Mouse (Mus musculus) forebrain, embryonic 16.5 days (tissue): Measurements from ENCODE around the gene Mcts2. TPM values are rescaled to one million over a fixed set of nuclear protein-coding genes. Genes with fewer than 3 reads are reported as not detected.

Source experiments
- ATAC-seq: fragments of 200-750 bp; cut with Nextera tagmentation; 2 replicates; pipeline ENCODE4 v1.8.0; 2017; ENCODE audit warnings: mild to moderate bottlenecking, moderate library complexity
- H3K27ac ChIP-seq: fragments of 300-500 bp; sonication (generic); 2 replicates; pipeline ENCODE4 v1.5.1; 2014; ENCODE audit warnings: low read length, control low read depth
- H3K27me3 ChIP-seq: fragments of 300-500 bp; sonication (generic); replicated peaks from 2 replicates; pipeline ENCODE4 v1.6.1; 2014; ENCODE audit warnings: low read length; ENCODE audit not compliant: control insufficient read depth, insufficient read depth
- H3K36me3 ChIP-seq: fragments of 300-500 bp; sonication (generic); 2 replicates; pipeline ENCODE4 v1.6.1; 2014; ENCODE audit not compliant: control insufficient read depth, insufficient read depth
- H3K4me1 ChIP-seq: fragments of 300-500 bp; sonication (generic); replicated peaks from 2 replicates; pipeline ENCODE4 v1.6.1; 2014; ENCODE audit warnings: low read length; ENCODE audit not compliant: control insufficient read depth, insufficient read depth
- H3K4me2 ChIP-seq: fragments of 300-500 bp; sonication (generic); 2 replicates; pipeline ENCODE4 v1.6.1; 2014; ENCODE audit warnings: mild to moderate bottlenecking, low read length, control low read depth
- H3K4me3 ChIP-seq: fragments of 300-500 bp; sonication (generic); replicated peaks from 2 replicates; pipeline ENCODE4 v1.5.1; 2014; ENCODE audit warnings: mild to moderate bottlenecking, low read length, control low read depth
- H3K9ac ChIP-seq: fragments of 300-500 bp; sonication (generic); replicated peaks from 2 replicates; pipeline ENCODE4 v1.6.1; 2014; ENCODE audit warnings: low read depth, low read length, control low read depth
- H3K9me3 ChIP-seq: fragments of 300-500 bp; sonication (generic); 2 replicates; pipeline ENCODE4 v1.6.1; 2016; ENCODE audit warnings: low read length; ENCODE audit not compliant: control insufficient read depth
- WGBS: fragments of 180-500 bp; shearing (Covaris S2); extraction: QIAGEN DNeasy Blood & Tissue Kit; methylation state at CpG from one replicate; pipeline ENCODE4 v1.1.7; 2014; 5-methylcytosine and 5-hydroxymethylcytosine counted together
- polyA plus RNA-seq: library from polyadenylated mRNA; unstranded; fragments of >200 nt; fragmentation: Nextera tagmentation; extraction: Ambion mirVana; gene quantifications from 2 replicates; pipeline ENCODE4 v1.2.1, GENCODE M21; 2015

Gene Mcts2
- polyA plus RNA-seq, 1 experiment from 2014 or later: 32.8 TPM

DNA sequence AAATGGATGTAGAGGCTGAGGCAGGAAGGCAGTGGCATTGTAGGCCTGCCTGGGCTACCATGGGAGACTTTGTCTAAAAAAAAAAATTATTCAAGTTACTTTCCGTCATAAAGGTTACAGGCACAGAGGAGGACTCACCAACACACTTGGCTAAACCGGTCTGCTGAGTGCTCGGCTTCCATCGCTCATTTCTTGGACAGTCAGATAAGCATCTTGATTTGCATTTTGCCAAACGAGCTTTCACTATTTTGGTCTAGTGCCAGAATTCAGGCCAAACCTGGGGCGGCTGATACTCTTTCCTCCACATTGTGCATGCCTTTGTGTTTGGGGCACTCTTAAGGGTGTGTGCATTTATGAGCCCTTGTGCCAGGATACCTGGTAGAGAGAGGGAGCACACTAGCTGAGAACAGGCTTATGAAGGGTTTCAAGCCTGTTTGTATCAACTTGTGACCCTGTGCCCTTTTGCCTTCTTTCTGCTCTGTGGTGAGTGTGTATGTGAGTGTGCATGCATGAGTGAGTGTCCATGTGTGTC lies 29.5 kb downstream of the Mcts2 start:
- Histone ChIP-seq H3K9ac (no peak overlapping the region), H3K4me1 (peaks cover 10% of the 10 kb centered on the region), H3K4me3 (no peak overlapping the region), H3K27me3 (no peaks in the 10 kb centered on the region), H3K4me2 (no peak overlapping the region), H3K9me3 (no peaks in the 10 kb centered on the region), H3K27ac (no peak overlapping the region), H3K36me3 (no peaks in the 10 kb centered on the region)
- 29% methylated on average over 6 of the region's 6 CpGs for WGBS
- ATAC-seq: no peak

DNA sequence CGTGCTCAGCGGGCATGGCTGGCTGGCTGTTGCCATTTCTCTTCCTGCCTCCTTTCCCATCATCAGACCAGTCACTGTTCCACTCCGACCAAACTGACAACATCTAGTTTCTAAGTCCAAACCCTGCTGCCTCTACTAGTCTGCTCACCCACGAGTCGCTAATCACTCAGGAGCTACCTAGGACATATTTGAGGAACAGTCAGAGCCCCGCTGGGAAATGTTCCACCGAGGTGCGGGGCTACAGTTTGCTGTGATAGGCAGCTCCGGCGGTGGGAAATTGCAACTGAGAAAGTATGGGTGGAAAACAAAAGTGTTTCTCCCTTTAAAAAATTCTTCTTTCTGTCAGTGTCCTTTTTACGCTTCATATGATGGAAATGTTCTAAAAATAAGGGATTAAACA lies 30.8 kb downstream of the Mcts2 start:
- H3K4me1 ChIP-seq: peaks cover 10% of the 10 kb centered on the region
- no peaks in the 10 kb centered on the region for H3K9me3 ChIP-seq
- ATAC-seq: no peak
- H3K4me2 ChIP-seq: no peak overlapping the region
- H3K27ac ChIP-seq: no peak overlapping the region
- H3K27me3 ChIP-seq: no peaks in the 10 kb centered on the region
- H3K4me3 ChIP-seq: no peak overlapping the region
- H3K9ac ChIP-seq: no peak overlapping the region; the same call in 1 of the 2 replicates
- 43% methylated on average over 11 of the region's 11 CpGs for WGBS
- H3K36me3 ChIP-seq: no peaks in the 10 kb centered on the region

DNA sequence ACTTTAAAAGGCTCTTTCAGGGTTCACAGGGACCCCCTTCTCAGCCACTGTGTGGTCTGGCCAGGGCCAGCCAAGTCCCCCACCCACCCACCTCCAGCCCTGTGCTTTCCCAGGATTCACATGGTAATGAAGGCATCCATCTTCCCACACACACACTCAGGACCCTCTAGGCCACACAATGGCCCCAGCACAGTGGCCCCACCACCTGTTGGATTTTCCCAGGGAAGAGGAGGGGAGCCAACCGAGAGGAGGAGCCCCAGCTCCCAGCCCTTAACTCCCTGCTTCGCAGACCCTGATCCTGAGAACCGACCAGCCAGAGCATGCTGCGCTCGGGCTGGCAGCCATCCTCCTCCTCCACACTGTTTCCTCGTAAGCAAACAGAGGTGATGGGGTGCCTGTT lies 31.2 kb downstream of the Mcts2 start:
- ATAC-seq: peak; percentile 82
- H3K4me3 ChIP-seq: no peak overlapping the region
- no peak overlapping the region for H3K27ac ChIP-seq
- no peaks in the 10 kb centered on the region for H3K36me3 ChIP-seq
- H3K27me3 ChIP-seq: no peaks in the 10 kb centered on the region
- 10% methylated on average over 6 of the region's 6 CpGs for WGBS
- no peak overlapping the region for H3K9ac ChIP-seq
- no peaks in the 10 kb centered on the region for H3K9me3 ChIP-seq
- peaks cover 10% of the 10 kb centered on the region for H3K4me1 ChIP-seq
- no peak overlapping the region for H3K4me2 ChIP-seq

DNA sequence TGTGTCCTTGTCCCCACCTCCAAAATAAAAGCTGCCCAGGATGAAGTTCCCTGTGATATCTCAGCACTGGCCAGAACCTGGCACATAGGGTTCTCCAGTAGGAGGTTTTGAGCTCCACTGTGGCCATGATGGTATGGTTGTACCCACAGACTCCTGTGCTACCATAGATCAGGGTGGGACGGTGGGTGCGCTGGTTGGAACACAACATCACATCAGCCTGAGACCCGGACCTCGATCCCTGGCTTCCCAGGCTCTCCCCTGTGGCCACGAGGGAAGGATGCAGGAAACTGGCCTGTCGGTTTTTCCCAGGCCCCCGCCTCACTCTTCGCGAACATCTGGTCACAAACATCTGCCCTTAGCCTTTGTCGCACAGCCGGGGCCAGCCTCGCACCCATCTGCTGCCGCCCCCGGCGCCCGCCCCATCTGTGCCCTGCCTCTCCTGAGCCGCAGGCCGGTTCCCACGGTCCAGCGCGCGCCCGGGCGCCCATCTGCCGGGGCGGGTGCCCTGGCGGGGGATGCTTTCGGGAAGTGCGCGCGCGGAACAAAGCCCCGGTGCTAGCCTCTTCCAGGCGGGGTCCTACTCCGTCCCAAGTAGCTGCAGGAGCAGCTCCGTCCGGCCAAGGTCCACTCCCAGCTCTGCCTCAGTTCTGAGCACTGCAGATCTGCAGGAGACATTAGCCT lies 37.0 kb downstream of the Mcts2 start:
- 3% methylated on average over 36 of the region's 37 CpGs for WGBS
- ATAC-seq: peak; percentile 69; the same call in 1 of the 2 replicates
- H3K9ac ChIP-seq: peak overlapping the region; percentile 44
- H3K27ac ChIP-seq: no peak overlapping the region
- H3K36me3 ChIP-seq: no peaks in the 10 kb centered on the region
- no peaks in the 10 kb centered on the region for H3K27me3 ChIP-seq
- peak overlapping the region; percentile 25 for H3K4me3 ChIP-seq
- peak overlapping the region; percentile 49 for H3K4me2 ChIP-seq
- H3K9me3 ChIP-seq: no peaks in the 10 kb centered on the region
- H3K4me1 ChIP-seq: peaks cover 8% of the 10 kb centered on the region; the same call in 1 of the 2 replicates

DNA sequence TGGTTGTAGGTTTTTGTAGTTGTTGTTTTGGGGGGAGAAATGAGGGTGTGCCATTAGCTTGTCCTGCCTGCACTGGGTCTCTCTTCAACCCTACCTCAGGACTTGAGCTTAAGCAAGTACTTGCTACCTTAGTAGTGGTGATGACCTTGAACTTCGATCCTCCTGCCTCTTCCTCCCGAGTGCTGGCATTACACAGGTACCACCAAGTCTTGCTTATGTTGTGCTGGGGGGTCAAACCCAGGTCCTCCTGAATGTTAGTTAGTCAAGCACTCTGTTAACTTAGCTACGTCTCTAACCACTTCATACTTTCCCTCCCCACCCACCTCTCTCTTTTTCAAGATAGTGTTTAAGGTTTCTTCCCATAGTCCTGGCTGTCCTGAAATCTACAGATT lies 37.5 kb downstream of the Mcts2 start:
- WGBS: 76% methylated on average over 3 of the region's 3 CpGs

DNA sequence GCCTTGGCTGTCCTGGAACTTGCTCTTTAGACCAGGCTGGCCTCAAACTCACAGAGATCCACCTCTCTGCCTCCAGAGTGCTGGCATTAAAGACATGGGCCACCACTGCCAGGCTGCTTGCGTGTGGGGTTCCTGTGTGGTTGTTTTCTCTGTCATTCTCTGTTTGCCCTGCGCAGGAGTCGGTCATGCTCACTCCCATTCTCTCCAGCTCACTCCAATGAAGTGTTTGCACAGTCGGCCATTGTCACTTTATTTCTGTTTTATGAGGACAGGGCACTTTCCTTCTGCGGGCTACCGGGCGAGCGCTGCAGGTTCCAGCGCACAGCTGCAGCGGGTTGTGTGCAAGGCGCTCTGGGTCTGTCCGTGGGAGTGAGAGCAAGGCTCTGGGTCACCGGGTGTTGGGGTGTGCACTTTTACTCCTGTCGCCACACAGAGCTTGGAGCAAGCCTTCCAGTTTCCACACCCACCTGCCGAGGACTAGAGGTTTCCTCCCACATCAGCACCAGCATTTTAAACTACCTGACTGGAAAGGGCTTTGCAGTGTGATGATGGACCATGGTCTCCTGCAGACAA lies 38.4 kb downstream of the Mcts2 start:
- no peak for ATAC-seq

More for the DNA sequence above, 37.5 kb downstream of the Mcts2 start:
- peak overlapping the region; percentile 49 for H3K4me2 ChIP-seq
- ATAC-seq: no peak
- no peaks in the 10 kb centered on the region for H3K36me3 ChIP-seq
- no peak overlapping the region for H3K9ac ChIP-seq
- H3K4me1 ChIP-seq: peaks cover 8% of the 10 kb centered on the region; the same call in 1 of the 2 replicates
- H3K4me3 ChIP-seq: peak overlapping the region; percentile 25; the same call in 1 of the 2 replicates
- H3K27me3 ChIP-seq: no peaks in the 10 kb centered on the region
- no peaks in the 10 kb centered on the region for H3K9me3 ChIP-seq
- H3K27ac ChIP-seq: no peak overlapping the region

DNA sequence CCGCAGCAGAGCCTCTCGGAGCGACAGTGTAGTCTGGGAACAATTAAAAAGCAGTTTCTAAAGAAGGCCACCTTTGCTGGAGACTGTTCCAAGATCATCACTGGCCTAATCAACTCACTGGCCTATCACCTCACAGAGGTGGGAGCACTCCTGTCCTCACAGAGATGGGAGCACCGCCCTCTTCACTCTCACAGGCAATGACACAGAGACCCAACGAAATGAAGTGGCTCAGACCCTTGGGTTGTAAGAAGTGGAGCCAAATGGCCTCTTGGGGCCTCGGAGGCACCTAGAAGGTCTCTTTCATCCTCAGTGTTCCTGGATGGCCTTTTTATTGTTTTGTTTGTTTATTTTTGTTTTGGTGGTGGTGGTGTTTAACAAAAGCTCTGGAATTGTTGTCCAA lies 39.4 kb downstream of the Mcts2 start:
- WGBS: 87% methylated on average over 6 of the region's 6 CpGs
- Histone ChIP-seq H3K4me2 (no peak overlapping the region), H3K27me3 (no peaks in the 10 kb centered on the region), H3K36me3 (no peaks in the 10 kb centered on the region), H3K9me3 (no peaks in the 10 kb centered on the region), H3K9ac (no peak overlapping the region), H3K4me1 (peaks cover 8% of the 10 kb centered on the region; the same call in 1 of the 2 replicates), H3K4me3 (no peak overlapping the region), H3K27ac (no peak overlapping the region)
- no peak for ATAC-seq

More for the DNA sequence above, 38.4 kb downstream of the Mcts2 start:
- no peaks in the 10 kb centered on the region for H3K9me3 ChIP-seq
- no peak overlapping the region for H3K9ac ChIP-seq
- peaks cover 8% of the 10 kb centered on the region; the same call in 1 of the 2 replicates for H3K4me1 ChIP-seq
- no peaks in the 10 kb centered on the region for H3K36me3 ChIP-seq
- H3K27ac ChIP-seq: no peak overlapping the region
- H3K27me3 ChIP-seq: no peaks in the 10 kb centered on the region
- no peak overlapping the region for H3K4me3 ChIP-seq
- no peak overlapping the region for H3K4me2 ChIP-seq
- whole genome bisulfite sequencing: 68% methylated on average over 15 of the region's 15 CpGs

DNA sequence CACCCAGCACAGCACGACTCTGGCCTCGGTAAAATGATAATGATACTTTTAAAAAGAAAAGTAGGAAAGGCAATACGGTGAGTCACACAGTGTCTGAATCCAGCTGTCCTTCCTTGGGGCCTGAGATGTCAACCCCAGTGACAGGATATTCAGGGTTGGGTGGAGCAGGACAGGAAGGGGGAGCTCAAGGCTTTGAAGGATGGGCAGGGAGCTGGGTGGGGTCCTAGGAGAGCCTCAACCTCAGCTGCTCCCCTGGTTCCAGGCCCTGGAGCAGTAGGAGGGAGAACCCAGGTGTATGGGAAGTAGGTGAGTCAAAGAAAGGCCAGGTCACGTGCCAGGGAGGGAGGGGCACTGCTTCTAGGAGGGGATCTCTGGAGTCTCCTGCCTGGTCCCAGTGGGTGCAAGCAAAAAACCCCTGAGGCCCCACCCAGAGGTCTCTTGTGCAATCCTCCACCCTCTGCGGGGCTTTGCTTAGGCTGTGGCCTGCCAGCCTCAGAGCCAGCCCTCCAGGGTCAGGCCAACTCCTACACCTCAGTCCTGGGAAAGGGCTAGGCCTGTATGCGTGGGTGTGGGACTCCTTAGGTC lies 40.0 kb downstream of the Mcts2 start:
- Histone ChIP-seq H3K36me3 (no peaks in the 10 kb centered on the region), H3K4me3 (no peak overlapping the region), H3K9ac (no peak overlapping the region), H3K4me2 (no peak overlapping the region), H3K27ac (no peak overlapping the region), H3K27me3 (no peaks in the 10 kb centered on the region), H3K4me1 (peaks cover 8% of the 10 kb centered on the region; the same call in 1 of the 2 replicates), H3K9me3 (no peaks in the 10 kb centered on the region)
- ATAC-seq: no peak
- WGBS: 79% methylated on average over 6 of the region's 6 CpGs

DNA sequence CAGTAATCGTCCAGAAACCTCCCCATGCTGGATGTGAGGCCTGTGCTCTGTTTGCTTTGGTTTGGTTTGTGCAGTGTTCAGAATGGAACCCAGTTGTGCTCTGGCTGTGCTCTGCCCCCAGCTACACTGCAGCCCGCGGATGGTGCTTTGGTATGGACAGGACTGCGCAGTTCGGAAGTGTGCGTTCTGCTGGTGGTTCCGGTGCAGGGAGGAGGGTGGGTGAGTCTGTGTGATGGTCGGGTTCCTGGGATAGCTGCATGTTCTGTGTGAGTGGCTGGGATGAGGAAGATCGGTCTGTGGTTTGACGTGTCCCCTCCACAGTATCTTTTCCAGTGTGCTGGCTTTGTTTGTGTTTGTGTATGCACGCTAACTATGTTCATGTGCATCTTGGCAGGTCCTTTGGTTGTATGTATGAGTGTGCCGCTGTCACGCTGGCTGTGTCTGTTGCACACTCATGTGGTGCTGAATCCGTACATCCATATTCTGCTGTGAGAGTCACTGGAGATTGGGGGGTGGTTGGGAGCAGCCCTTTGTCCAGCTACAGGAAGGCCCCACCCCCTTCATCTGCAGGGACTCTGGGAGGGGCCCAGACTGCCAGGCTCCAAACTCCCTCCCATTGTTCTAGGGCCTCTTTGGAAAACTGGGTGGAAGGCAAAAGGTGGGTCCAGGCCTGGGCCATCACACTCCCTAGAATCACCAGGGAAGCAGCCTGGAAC lies 41.1 kb downstream of the Mcts2 start:
- Histone ChIP-seq H3K4me1 (peaks cover 8% of the 10 kb centered on the region; the same call in 1 of the 2 replicates), H3K36me3 (no peaks in the 10 kb centered on the region), H3K4me3 (no peak overlapping the region), H3K27me3 (no peaks in the 10 kb centered on the region), H3K4me2 (no peak overlapping the region), H3K27ac (no peak overlapping the region), H3K9me3 (no peaks in the 10 kb centered on the region), H3K9ac (no peak overlapping the region)
- WGBS: 84% methylated on average over 14 of the region's 14 CpGs
- ATAC-seq: no peak
